ENCODE assay signal across 11 mouse cellular contexts in the genomic region with DNA sequence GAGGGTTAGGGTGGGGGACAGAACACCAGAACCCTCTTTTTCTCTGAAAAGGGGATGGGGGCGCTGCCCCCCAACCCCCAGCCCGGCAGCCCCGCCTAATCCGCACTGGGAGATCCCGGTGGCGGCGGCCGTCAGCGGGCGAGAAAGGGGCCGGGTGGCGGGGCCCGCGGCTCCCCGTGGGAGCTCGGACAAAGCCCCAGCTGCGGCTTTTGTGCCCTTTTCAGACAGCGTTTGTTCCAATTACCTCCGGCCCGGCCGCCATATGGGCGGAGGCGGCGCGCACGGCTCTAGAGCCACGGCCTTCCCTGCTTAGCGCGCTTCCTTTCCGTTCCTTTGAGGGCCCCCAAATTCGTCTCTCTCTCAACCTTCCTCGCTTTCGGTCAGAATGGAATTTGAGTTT. TPM values are rescaled to one million over a fixed set of nuclear protein-coding genes. Genes with fewer than 3 reads are reported as not detected.
DNase-seq lines count a peak whose midpoint lies in the region; ATAC-seq and TF ChIP-seq lines count a peak whose summit lies in the region.
"Had no signal": no experiment of that assay in that cellular context is flagged by ENCODE, and none has a peak within 500 bp of the region (broad histone marks: within the 10 kb centered on the region; RNA-seq: fewer than 3 reads in every experiment).

No protein-coding gene starts in this region.

- WGBS in kidney, embryonic 15.5 days = 2% methylated on average over 33 of the region's 33 CpGs
- WGBS in forebrain, embryonic 15.5 days = 1% methylated on average over 33 of the region's 33 CpGs
- WGBS in midbrain, embryonic 10.5 days = under 1% methylated on average over 33 of the region's 33 CpGs
- under 1% methylated on average over 32 of the region's 33 CpGs for WGBS in stomach, postnatal 0 days

- H3K4me1 ChIP-seq in kidney, embryonic 15.5 days = peaks cover 34% of the 10 kb centered on the region
- peaks cover 43% of the 10 kb centered on the region for H3K4me1 ChIP-seq in forebrain, embryonic 15.5 days
- H3K4me1 ChIP-seq in midbrain, embryonic 10.5 days = peaks cover 75% of the 10 kb centered on the region
- H3K4me1 ChIP-seq in stomach, postnatal 0 days (replicated peaks; ENCODE audit: control insufficient read depth, insufficient read depth) = no peaks in the 10 kb centered on the region; the same call in 1 of the 2 replicates

- no peak overlapping the region for H3K9ac ChIP-seq in kidney, embryonic 15.5 days
- H3K9ac ChIP-seq in forebrain, embryonic 15.5 days (replicated peaks) = no peak overlapping the region
- no peak overlapping the region for H3K9ac ChIP-seq in stomach, postnatal 0 days (ENCODE audit: low read length)

- H3K36me3 ChIP-seq in kidney, embryonic 15.5 days = no peaks in the 10 kb centered on the region
- H3K36me3 ChIP-seq in forebrain, embryonic 15.5 days = no peaks in the 10 kb centered on the region
- H3K36me3 ChIP-seq in midbrain, embryonic 10.5 days = peaks cover 3% of the 10 kb centered on the region; the same call in 1 of the 2 replicates
- H3K36me3 ChIP-seq in stomach, postnatal 0 days (ENCODE audit: control insufficient read depth, insufficient read depth, low read length) = no peaks in the 10 kb centered on the region
- H3K36me3 ChIP-seq: G1E had no signal

- H3K4me3 ChIP-seq in kidney, embryonic 15.5 days (replicated peaks) = peak overlapping the region; percentile 12; the same call in 1 of the 2 replicates
- H3K4me3 ChIP-seq in forebrain, embryonic 15.5 days = peak overlapping the region; percentile 22
- H3K4me3 ChIP-seq in midbrain, embryonic 10.5 days = peak overlapping the region; percentile 59
- H3K4me3 ChIP-seq in stomach, postnatal 0 days (ENCODE audit: low read depth, low read length) = peak overlapping the region; percentile 17

- TF ChIP-seq EP300 in stomach, postnatal 0 days (optimal IDR thresholded peaks at IDR 0.05) = no peak

- no peak overlapping the region for H3K4me2 ChIP-seq in kidney, embryonic 15.5 days
- H3K4me2 ChIP-seq in forebrain, embryonic 15.5 days (replicated peaks) = peak overlapping the region; percentile 23
- H3K4me2 ChIP-seq in stomach, postnatal 0 days (replicated peaks; ENCODE audit: low read depth) = peak overlapping the region; percentile 37; the same call in 1 of the 2 replicates

- no peaks in the 10 kb centered on the region for H3K9me3 ChIP-seq in kidney, embryonic 15.5 days (replicated peaks)
- no peaks in the 10 kb centered on the region for H3K9me3 ChIP-seq in forebrain, embryonic 15.5 days
- H3K9me3 ChIP-seq in midbrain, embryonic 10.5 days (replicated peaks) = no peaks in the 10 kb centered on the region
- no peaks in the 10 kb centered on the region for H3K9me3 ChIP-seq in stomach, postnatal 0 days (ENCODE audit: control insufficient read depth, low read length)

- H3K27me3 ChIP-seq in kidney, embryonic 15.5 days = peaks cover 92% of the 10 kb centered on the region
- peaks cover 70% of the 10 kb centered on the region for H3K27me3 ChIP-seq in forebrain, embryonic 15.5 days
- H3K27me3 ChIP-seq in midbrain, embryonic 10.5 days (ENCODE audit: low read depth, poor library complexity, severe bottlenecking) = peaks cover 98% of the 10 kb centered on the region
- peaks cover 46% of the 10 kb centered on the region for H3K27me3 ChIP-seq in stomach, postnatal 0 days (ENCODE audit: control insufficient read depth, insufficient read depth, low read length)

- no peak overlapping the region for H3K27ac ChIP-seq in kidney, embryonic 15.5 days
- peak overlapping the region; percentile 38; the same call in 1 of the 2 replicates for H3K27ac ChIP-seq in forebrain, embryonic 15.5 days (replicated peaks)
- H3K27ac ChIP-seq in midbrain, embryonic 10.5 days (replicated peaks) = peak overlapping the region; percentile 91
- no peak overlapping the region for H3K27ac ChIP-seq in stomach, postnatal 0 days (replicated peaks)

- no peak for TF ChIP-seq CTCF in stomach, postnatal 0 days (IDR thresholded peaks at IDR 0.05; ENCODE audit: low read depth)

- no peak for DNase-seq in kidney, postnatal 36 days
- DNase-seq in midbrain, embryonic 10.5 days (ENCODE audit: low spot score) = peak; percentile 74
- no peak for DNase-seq in stomach, postnatal 0 days (ENCODE audit: low spot score)
- no peak for DNase-seq in liver
- no peak for DNase-seq in kidney, postnatal 4 days
- DNase-seq: kidney, postnatal 10 days had no signal

- ATAC-seq in kidney, embryonic 15.5 days (replicated peaks; ENCODE audit: low FRiP score) = no peak
- no peak for ATAC-seq in forebrain, embryonic 15.5 days (replicated peaks)
- ATAC-seq in stomach, postnatal 0 days (ENCODE audit: low FRiP score, low TSS enrichment) = no peak
- no peak for ATAC-seq in CD4-positive, CD25-positive, alpha-beta regulatory T cell, adult 4 months

RNA-seq across cellular contexts. Expression of a gene that starts 6.5 kb away (rescaled TPM):
- polyA plus RNA-seq in kidney, embryonic 15.5 days (2015; fragmentation: Nextera tagmentation; extraction: Ambion mirVana) = not detected in 2 replicates
- 6.3 and 7.0 TPM in 2 replicates for polyA plus RNA-seq in forebrain, embryonic 15.5 days (2015; fragmentation: Nextera tagmentation; extraction: Ambion mirVana)
- polyA plus RNA-seq in midbrain, embryonic 10.5 days (2016; fragmentation: Nextera tagmentation; extraction: Ambion mirVana) = 23.5 and 30.5 TPM in 2 replicates
- polyA plus RNA-seq in stomach, postnatal 0 days (2015; fragmentation: Nextera tagmentation; extraction: Ambion mirVana) = 0.16 and 0.18 TPM in 2 replicates
- not detected for polyA plus RNA-seq in CD4-positive, CD25-positive, alpha-beta regulatory T cell, adult 4 months (2017; shearing (Covaris generic))
- polyA plus RNA-seq: G1E; lung, embryonic 16.5 days had no signal

RNA-seq across cellular contexts. Expression of a gene that starts 34.6 kb away (rescaled TPM):
- polyA plus RNA-seq in kidney, embryonic 15.5 days (2015; fragmentation: Nextera tagmentation; extraction: Ambion mirVana) = 11.2 and 14.4 TPM in 2 replicates
- polyA plus RNA-seq in forebrain, embryonic 15.5 days (2015; fragmentation: Nextera tagmentation; extraction: Ambion mirVana) = 2.3 and 2.6 TPM in 2 replicates
- 5.5 and 6.2 TPM in 2 replicates for polyA plus RNA-seq in midbrain, embryonic 10.5 days (2016; fragmentation: Nextera tagmentation; extraction: Ambion mirVana)
- polyA plus RNA-seq in stomach, postnatal 0 days (2015; fragmentation: Nextera tagmentation; extraction: Ambion mirVana) = 16.2 and 16.8 TPM in 2 replicates
- not detected for polyA plus RNA-seq in CD4-positive, CD25-positive, alpha-beta regulatory T cell, adult 4 months (2017; shearing (Covaris generic))

RNA-seq across cellular contexts. Expression of a gene that starts 38.3 kb away (rescaled TPM):
- not detected in 2 replicates for polyA plus RNA-seq in kidney, embryonic 15.5 days (2015; fragmentation: Nextera tagmentation; extraction: Ambion mirVana)
- polyA plus RNA-seq in forebrain, embryonic 15.5 days (2015; fragmentation: Nextera tagmentation; extraction: Ambion mirVana) = not detected in 2 replicates
- polyA plus RNA-seq in midbrain, embryonic 10.5 days (2016; fragmentation: Nextera tagmentation; extraction: Ambion mirVana) = not detected in 2 replicates
- not detected in 2 replicates for polyA plus RNA-seq in stomach, postnatal 0 days (2015; fragmentation: Nextera tagmentation; extraction: Ambion mirVana)
- polyA plus RNA-seq in CD4-positive, CD25-positive, alpha-beta regulatory T cell, adult 4 months (2017; shearing (Covaris generic)) = not detected
- polyA plus RNA-seq: G1E; lung, embryonic 16.5 days had no signal

Comparison
In these comparisons a context has a peak if more than half of its experiments do, and no peak if none do; other contexts are left out.
1. H3K27ac ChIP-seq: peak in forebrain, embryonic 15.5 days (single experiment) and midbrain, embryonic 10.5 days (single experiment); none in kidney, embryonic 15.5 days (single experiment) and stomach, postnatal 0 days (single experiment).
2. Peak in every context shown above with its lines, with median percentiles within 50 percentile points of each other: H3K4me3 ChIP-seq.